Mouse (Mus musculus) intestine, embryonic 16.5 days (tissue): ENCODE measurements around the gene Mob3b. TPM values are rescaled to one million over a fixed set of nuclear protein-coding genes. Genes with fewer than 3 reads are reported as not detected.

Experiments
- polyA plus RNA-seq: library from polyadenylated mRNA; unstranded; fragments of >200 nt; fragmentation: Nextera tagmentation; extraction: Ambion mirVana; gene quantifications from 2 replicates; pipeline ENCODE4 v1.2.1, GENCODE M21; 2015

The Mob3b gene
- polyA plus RNA-seq, 1 experiment from 2014 or later: 27.5 TPM

Other genes with a start within 250 kb of the Mob3b start
- 0.29 and 0.45 TPM in 2 replicates for gene Ifnk, start 5.4 kb downstream of the Mob3b start, polyA plus RNA-seq
- 9.6 and 11.5 TPM in 2 replicates for gene C9orf72, start 68.7 kb upstream of the Mob3b start, polyA plus RNA-seq